Mouse (Mus musculus): ENCODE results near the gene Pld5. TPM values are rescaled to one million over a fixed set of nuclear protein-coding genes. Genes with fewer than 3 reads are reported as not detected.

The Pld5 gene
- not detected for total RNA-seq (2023)

GRCm38 (mm10) chr1:176274667-176275610 is at the start of gene Pld5:
Pld5 (minus strand) TSS chr1:176275312.

GRCm38 (mm10) chr1:175979014-175979413 is 296.1 kb downstream of the Pld5 start, which contains the start of gene Rbm8a2:
Rbm8a2 (minus strand) TSS chr1:175979114.

GRCm38 (mm10) chr1:175920029-175920428 is 355.1 kb downstream of the Pld5 start, which contains the start of gene Gm38100:
Gm38100 (plus strand) TSS chr1:175920329.

